Mouse (Mus musculus) brain, embryonic 14.5 days (tissue): ENCODE data around the gene Vapb.

Experiments
- CTCF ChIP-seq: fragments of 200-500 bp; IDR thresholded peaks from 2 replicates; pipeline ENCODE4 v1.5.1; 2012; ENCODE audit warnings: inconsistent platforms, mild to moderate bottlenecking, moderate library complexity, borderline replicate concordance; ENCODE audit not compliant: insufficient read depth, insufficient read length; ENCODE audit errors: extremely low read depth
- POLR2A ChIP-seq: fragments of 200-500 bp; IDR thresholded peaks from 2 replicates; pipeline ENCODE4 v1.6.1; 2012; ENCODE audit warnings: mild to moderate bottlenecking, inconsistent platforms, borderline replicate concordance; ENCODE audit not compliant: poor library complexity, insufficient read depth, insufficient read length, severe bottlenecking; ENCODE audit errors: extremely low read depth

DNA sequence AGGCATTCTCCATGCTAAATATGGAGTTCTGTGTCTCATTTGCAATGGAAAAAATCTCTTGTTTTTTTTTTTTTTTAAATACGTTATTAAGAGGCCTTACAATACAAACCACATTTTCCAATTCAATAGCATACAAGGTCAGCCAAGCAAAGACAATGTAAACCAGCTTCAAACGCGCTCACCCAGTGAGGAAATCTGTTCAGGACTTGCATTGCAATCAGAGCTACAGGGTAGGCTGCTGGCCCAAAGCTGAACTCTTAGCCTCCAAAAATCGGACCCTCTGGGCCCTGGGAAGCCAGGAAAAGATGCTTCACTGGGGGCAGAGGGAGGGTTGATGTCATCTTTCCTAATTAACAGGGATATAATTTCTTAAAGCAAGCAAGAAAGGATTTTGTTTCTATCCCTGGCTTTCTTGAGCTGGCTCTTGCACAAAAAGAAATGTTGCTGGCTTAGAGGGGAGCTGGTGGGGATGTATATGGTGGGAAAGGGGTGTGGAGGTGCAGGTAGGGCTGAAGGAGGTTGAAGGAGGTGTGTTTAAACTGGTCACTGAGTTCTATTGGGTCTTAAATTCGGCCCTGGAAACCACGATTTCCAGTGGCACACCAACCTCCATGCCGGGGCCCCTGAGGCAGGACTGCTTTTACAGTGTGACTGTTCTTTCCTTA, 95.6 kb downstream of the Vapb start:
- TF ChIP-seq POLR2A: no peak
- TF ChIP-seq CTCF: no peak
